ENCODE assay signal across 11 mouse cellular contexts in the genomic region with DNA sequence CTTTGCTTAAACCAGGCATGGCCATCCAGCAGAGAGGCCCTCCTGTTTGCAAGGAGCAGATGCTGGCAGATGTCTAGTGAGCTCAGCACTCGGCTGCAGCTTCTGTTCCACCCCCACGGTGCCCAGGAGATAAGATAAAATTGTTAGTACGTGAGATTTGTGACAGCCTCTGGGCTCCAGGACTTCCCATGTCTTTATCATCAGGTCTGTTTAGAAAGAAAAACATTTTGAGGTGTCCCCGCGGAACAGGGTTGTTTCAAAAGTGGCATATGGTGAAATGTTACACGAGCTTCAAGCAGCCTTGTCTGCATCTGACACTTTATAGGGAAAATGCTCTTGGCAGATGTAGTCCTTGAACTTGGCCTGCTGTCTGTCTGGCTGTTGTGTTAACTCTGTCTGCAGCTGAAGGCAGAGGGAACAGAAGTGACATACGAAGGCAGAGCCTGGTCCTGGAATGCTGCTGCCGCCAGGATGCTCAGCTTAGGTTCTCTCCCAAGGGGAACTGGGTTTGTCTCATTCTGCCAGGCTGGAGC.
A peak's percentile ranks its signal among the peaks of the same experiment; 100 is the strongest.
DNase-seq lines count a peak whose midpoint lies in the region; ATAC-seq and TF ChIP-seq lines count a peak whose summit lies in the region.
"Had no signal": no experiment of that assay in that cellular context is flagged by ENCODE, and none has a peak within 500 bp of the region (broad histone marks: within the 10 kb centered on the region; RNA-seq: fewer than 3 reads in every experiment).

No protein-coding gene starts in this region.

- ATAC-seq in intestine, embryonic 15.5 days = peak; percentile 81
- no peak for ATAC-seq in intestine, postnatal 0 days
- ATAC-seq in heart, embryonic 13.5 days (ENCODE audit: extremely low read depth, insufficient number of reproducible peaks, low FRiP score, low TSS enrichment) = peak; percentile 79
- no peak for ATAC-seq in stomach, embryonic 16.5 days (ENCODE audit: insufficient read depth, low FRiP score)
- ATAC-seq in granulocyte monocyte progenitor cell, adult 5-6 weeks (replicated peaks; ENCODE audit: poor library complexity, severe bottlenecking) = no peak

- H3K9me3 ChIP-seq in intestine, embryonic 15.5 days = no peaks in the 10 kb centered on the region
- peaks cover 3% of the 10 kb centered on the region; the same call in 1 of the 2 replicates for H3K9me3 ChIP-seq in intestine, postnatal 0 days (ENCODE audit: control insufficient read depth)
- H3K9me3 ChIP-seq in heart, embryonic 13.5 days = peaks cover 5% of the 10 kb centered on the region
- H3K9me3 ChIP-seq in stomach, embryonic 16.5 days (replicated peaks; ENCODE audit: control insufficient read depth, low read length) = 0 out of 2 replicates have a peak, but pooled peaks cover 3% of the 10 kb centered on the region

- H3K4me3 ChIP-seq in intestine, embryonic 15.5 days (replicated peaks) = no peak overlapping the region
- no peak overlapping the region for H3K4me3 ChIP-seq in intestine, postnatal 0 days (ENCODE audit: low read depth, low read length)
- 0 out of 2 replicates have a peak overlapping the region, but pooled peaks have one; percentile 1 for H3K4me3 ChIP-seq in heart, embryonic 13.5 days
- no peak overlapping the region for H3K4me3 ChIP-seq in stomach, embryonic 16.5 days (replicated peaks; ENCODE audit: low read length)
- H3K4me3 ChIP-seq: erythroblast, embryonic 14.5 days had no signal

- no peak for TF ChIP-seq CTCF in intestine, postnatal 0 days (IDR thresholded peaks at IDR 0.05; ENCODE audit: low read depth)

- peaks cover 6% of the 10 kb centered on the region for H3K4me1 ChIP-seq in intestine, embryonic 15.5 days (replicated peaks)
- H3K4me1 ChIP-seq in intestine, postnatal 0 days (replicated peaks; ENCODE audit: control insufficient read depth, insufficient read depth, low read length) = no peaks in the 10 kb centered on the region
- peaks cover 25% of the 10 kb centered on the region for H3K4me1 ChIP-seq in heart, embryonic 13.5 days
- no peaks in the 10 kb centered on the region; the same call in 1 of the 2 replicates for H3K4me1 ChIP-seq in stomach, embryonic 16.5 days (ENCODE audit: control insufficient read depth, insufficient read depth, low read length)

- H3K27ac ChIP-seq in intestine, embryonic 15.5 days = no peak overlapping the region
- no peak overlapping the region for H3K27ac ChIP-seq in intestine, postnatal 0 days (ENCODE audit: low read depth, low read length)
- H3K27ac ChIP-seq in heart, embryonic 13.5 days (replicated peaks) = peak overlapping the region; percentile 75
- H3K27ac ChIP-seq in stomach, embryonic 16.5 days (ENCODE audit: low read length) = no peak overlapping the region
- H3K27ac ChIP-seq: liver, embryonic 14.5 days had no signal

- no peak overlapping the region for H3K4me2 ChIP-seq in intestine, embryonic 15.5 days (replicated peaks)
- H3K4me2 ChIP-seq in intestine, postnatal 0 days (replicated peaks; ENCODE audit: low read depth) = no peak overlapping the region
- H3K4me2 ChIP-seq in heart, embryonic 13.5 days = peak overlapping the region; percentile 51
- no peak overlapping the region for H3K4me2 ChIP-seq in stomach, embryonic 16.5 days (ENCODE audit: low read depth, low read length)

- 18% methylated on average over 8 of the region's 8 CpGs for WGBS in intestine, embryonic 15.5 days
- 12% methylated on average over 8 of the region's 8 CpGs for WGBS in intestine, postnatal 0 days
- 7% methylated on average over 8 of the region's 8 CpGs for WGBS in heart, embryonic 13.5 days
- 21% methylated on average over 8 of the region's 8 CpGs for WGBS in stomach, embryonic 16.5 days

- peak; percentile 6 to 8 for DNase-seq in right cerebral cortex, adult 2 months (ENCODE audit: low spot score in 2 of 2)
- DNase-seq in right cerebral cortex, postnatal 4 days = no peak
- no peak for DNase-seq in kidney, adult 9 months
- DNase-seq: cerebellum, adult 11-12 months had no signal

- no peaks in the 10 kb centered on the region for H3K36me3 ChIP-seq in intestine, embryonic 15.5 days
- H3K36me3 ChIP-seq in intestine, postnatal 0 days (ENCODE audit: control insufficient read depth, insufficient read depth) = no peaks in the 10 kb centered on the region
- no peaks in the 10 kb centered on the region for H3K36me3 ChIP-seq in heart, embryonic 13.5 days
- no peaks in the 10 kb centered on the region for H3K36me3 ChIP-seq in stomach, embryonic 16.5 days (ENCODE audit: control insufficient read depth, insufficient read depth, low read length)

- no peaks in the 10 kb centered on the region for H3K27me3 ChIP-seq in intestine, embryonic 15.5 days (replicated peaks)
- no peaks in the 10 kb centered on the region for H3K27me3 ChIP-seq in intestine, postnatal 0 days (replicated peaks; ENCODE audit: control insufficient read depth, insufficient read depth, low read length)
- no peaks in the 10 kb centered on the region for H3K27me3 ChIP-seq in heart, embryonic 13.5 days (replicated peaks)
- H3K27me3 ChIP-seq in stomach, embryonic 16.5 days (ENCODE audit: control insufficient read depth, insufficient read depth, low read length) = no peaks in the 10 kb centered on the region

- no peak overlapping the region for H3K9ac ChIP-seq in intestine, embryonic 15.5 days
- no peak overlapping the region for H3K9ac ChIP-seq in intestine, postnatal 0 days (ENCODE audit: low read depth, low read length)
- no peak overlapping the region for H3K9ac ChIP-seq in heart, embryonic 13.5 days
- 0 out of 2 replicates have a peak overlapping the region, but pooled peaks have one; percentile 7 for H3K9ac ChIP-seq in stomach, embryonic 16.5 days (ENCODE audit: low read length)
- H3K9ac ChIP-seq: liver, embryonic 14.5 days had no signal

Comparison
In these comparisons a context has a peak if more than half of its experiments do, and no peak if none do; other contexts are left out.
1. ATAC-seq: peak in intestine, embryonic 15.5 days (single experiment) and heart, embryonic 13.5 days (single experiment); none in intestine, postnatal 0 days (single experiment), stomach, embryonic 16.5 days (single experiment) and granulocyte monocyte progenitor cell, adult 5-6 weeks (single experiment).
2. DNase-seq: peak in right cerebral cortex, adult 2 months (2 of 2); none in right cerebral cortex, postnatal 4 days (single experiment) and kidney, adult 9 months (single experiment).